Mouse (Mus musculus) spleen, postnatal 36 days (tissue): Measurements from ENCODE around the gene Olfr728.

Source experiments
- DNase-seq, 2 experiments: peaks; one replicate each; pipeline ENCODE4 v3.0.0; 2022; ENCODE audit warnings: low spot score in 2 of 2, mixed read lengths in 1 of 2

Olfr728 gene

GRCm38 (mm10) chr14:50142580-50142979 is at the start of gene Olfr728:
Gene Olfr728, minus strand, starts transcription at chr14:50142680.
- no peak for DNase-seq

- no peak for DNase-seq
Observed at GRCm38 (mm10) chr14:50188098-50188497, 45.6 kb upstream of the Olfr728 start, which contains the start of gene Olfr730. Gene Olfr730, minus strand, starts transcription at chr14:50188198.

- DNase-seq, result no peak
Observed at GRCm38 (mm10) chr14:50152810-50153209, 10.3 kb upstream of the Olfr728 start, which contains the start of gene Olfr729. Gene Olfr729, minus strand, starts transcription at chr14:50152910.

GRCm38 (mm10) chr14:50122886-50123285 is 19.6 kb downstream of the Olfr728 start, which contains the start of gene Olfr727:
Gene Olfr727, plus strand, starts transcription at chr14:50123186.
- DNase-seq, result no peak

- DNase-seq, result no peak
Observed at GRCm38 (mm10) chr14:50090853-50091252, 51.6 kb downstream of the Olfr728 start, which contains the start of gene Olfr726. Gene Olfr726, minus strand, starts transcription at chr14:50090953.
